Mouse (Mus musculus): ENCODE results near the gene Nhlrc1.

DNA sequence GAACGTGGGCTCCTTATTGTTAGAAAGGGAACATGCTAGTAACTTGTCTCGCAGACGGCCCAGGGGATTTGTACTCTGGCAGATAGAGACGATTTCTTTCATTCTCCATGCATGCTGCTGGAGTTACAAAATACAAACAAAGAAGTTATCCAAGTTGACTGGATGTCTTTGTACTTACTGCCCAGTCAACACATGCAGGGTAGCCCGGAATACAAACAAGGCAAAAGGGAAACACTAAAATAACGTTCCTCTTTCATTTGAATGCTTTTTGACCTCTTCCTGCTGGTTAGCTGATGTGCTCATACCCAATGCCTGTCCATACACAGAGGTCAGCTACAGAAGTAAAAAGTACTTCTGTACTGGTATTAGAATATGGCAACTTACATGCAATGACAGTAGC is 23.3 kb upstream of the Nhlrc1 start:
- TF ChIP-seq ZC3H11A (IDR thresholded peaks at IDR 0.05; ENCODE audit: borderline replicate concordance, low read depth, low read length) (no peak), HCFC1 (IDR thresholded peaks at IDR 0.05; ENCODE audit: borderline replicate concordance, insufficient read depth, low read length) (no peak), CHD2 (IDR thresholded peaks at IDR 0.05; ENCODE audit: low read depth, low read length) (no peak), MAFK (IDR thresholded peaks at IDR 0.05; ENCODE audit: insufficient read depth, low read depth, low read length) (no peak), ZNF384 (IDR thresholded peaks at IDR 0.05; ENCODE audit: low read depth, low read length) (no peak)

Measured in ES-E14 (cell line).